Mouse (Mus musculus): Measurements from ENCODE around the gene Zc3h12a. TPM values are rescaled to one million over a fixed set of nuclear protein-coding genes. Genes with fewer than 3 reads are reported as not detected.

Gene Zc3h12a
- total RNA-seq, 4 experiments from 2014 or later: 0.57 to 2.9 (median 1.5) TPM

- no peak for DNase-seq (ENCODE audit: low spot score in 2 of 2)
These were observed 11.9 kb downstream of the Zc3h12a start for GRCm38 (mm10) chr4:125115710-125116089.

GRCm38 (mm10) chr4:125115081-125115480 lies 12.6 kb downstream of the Zc3h12a start:
- DNase-seq (ENCODE audit: low spot score in 2 of 2): no peak

GRCm38 (mm10) chr4:125114638-125115037 lies 13.0 kb downstream of the Zc3h12a start:
- DNase-seq (ENCODE audit: low spot score in 2 of 2): peak; percentile 82 to 90

- no peak for DNase-seq (ENCODE audit: low spot score in 2 of 2)
These were observed 22.3 kb downstream of the Zc3h12a start for GRCm38 (mm10) chr4:125105354-125105753.

GRCm38 (mm10) chr4:125101334-125101733 lies 26.3 kb downstream of the Zc3h12a start:
- DNase-seq (ENCODE audit: low spot score in 2 of 2): no peak

GRCm38 (mm10) chr4:125099458-125099857 lies 28.2 kb downstream of the Zc3h12a start:
- DNase-seq (ENCODE audit: low spot score in 2 of 2): peak in 1 of 2 experiments; percentile 85

GRCm38 (mm10) chr4:125097412-125097811 lies 30.2 kb downstream of the Zc3h12a start:
- DNase-seq (ENCODE audit: low spot score in 2 of 2): no peak

GRCm38 (mm10) chr4:125096066-125096465 lies 31.6 kb downstream of the Zc3h12a start:
- no peak for DNase-seq (ENCODE audit: low spot score in 2 of 2)

- no peak for DNase-seq (ENCODE audit: low spot score in 2 of 2)
These were observed 34.6 kb downstream of the Zc3h12a start for GRCm38 (mm10) chr4:125093031-125093430.

- peak; percentile 64 to 84 for DNase-seq (ENCODE audit: low spot score in 2 of 2)
These were observed 42.2 kb downstream of the Zc3h12a start for GRCm38 (mm10) chr4:125085346-125085841.

GRCm38 (mm10) chr4:125084403-125085345 lies 43.0 kb downstream of the Zc3h12a start, which contains the start of gene Meaf6:
TSS of gene Meaf6 (plus strand) at chr4:125085134.
- DNase-seq (ENCODE audit: low spot score in 2 of 2): peak; percentile 86

- DNase-seq (ENCODE audit: low spot score in 2 of 2): no peak
These were observed 48.9 kb downstream of the Zc3h12a start for GRCm38 (mm10) chr4:125078698-125079097.

- DNase-seq (ENCODE audit: low spot score in 2 of 2): no peak
These were observed 49.9 kb downstream of the Zc3h12a start for GRCm38 (mm10) chr4:125077700-125078099.

Other genes with a start within 250 kb of the Zc3h12a start
- gene Epha10, start 246.9 kb downstream of the Zc3h12a start, total RNA-seq (2022): 10 to 100 TPM; 36.6 to 40.5 (median 39.2) TPM
- 10 to 100 TPM; 19.6 to 24.4 (median 21.4) TPM for gene 9930104L06Rik, start 190.8 kb downstream of the Zc3h12a start, total RNA-seq (2022)
- gene Cdca8, start 188.5 kb downstream of the Zc3h12a start, total RNA-seq (2022): 1 to 10 TPM; 1.4 to 2.1 (median 1.7) TPM
- gene Rspo1, start 141.4 kb downstream of the Zc3h12a start, total RNA-seq (2022): 10 to 100 TPM; 14.0 to 18.9 (median 15.1) TPM
- 10 to 100 TPM; 54.2 to 67.7 (median 64.1) TPM for gene Gnl2, start 111.3 kb downstream of the Zc3h12a start, total RNA-seq (2022)
- under 1 TPM; 0.38 to 0.77 (median 0.69) TPM for gene Dnali1, start 62.1 kb downstream of the Zc3h12a start, total RNA-seq (2022)
- 10 to 100 TPM; 12.0 to 15.5 (median 13.5) TPM for gene Snip1, start 61.2 kb downstream of the Zc3h12a start, total RNA-seq (2022)
- 100 to 1,000 TPM; 108 to 125 (median 110) TPM for gene Meaf6, start 42.7 kb downstream of the Zc3h12a start, total RNA-seq (2022)